Mouse (Mus musculus) erythroid progenitor cell, adult 5-6 weeks (primary cell): ENCODE results near the gene Nfyc. TPM values are rescaled to one million over a fixed set of nuclear protein-coding genes. Genes with fewer than 3 reads are reported as not detected.

Experiments
- ATAC-seq: replicated peaks from 2 replicates; pipeline ENCODE4 v1.8.0; 2016; ENCODE audit warnings: moderate number of reproducible peaks, mild to moderate bottlenecking, moderate TSS enrichment, inconsistent platforms; ENCODE audit not compliant: poor library complexity, low FRiP score, severe bottlenecking
- total RNA-seq, 2 experiments: library from RNA; stranded (forward) in 1 of 2; stranded (reverse) in 1 of 2; fragments of 150-400 nt in 1 of 2; fragments of 186-747, 209-891 nt in 1 of 2; gene quantifications; 2 replicates each; pipeline versions ENCODE4 v1.2.3 to v1.2.4; 2015 to 2017; ENCODE audit warnings: low replicate concordance in 2 of 2

The Nfyc gene
- total RNA-seq, 2 experiments from 2014 or later = 50.5 to 87.2 TPM

DNA sequence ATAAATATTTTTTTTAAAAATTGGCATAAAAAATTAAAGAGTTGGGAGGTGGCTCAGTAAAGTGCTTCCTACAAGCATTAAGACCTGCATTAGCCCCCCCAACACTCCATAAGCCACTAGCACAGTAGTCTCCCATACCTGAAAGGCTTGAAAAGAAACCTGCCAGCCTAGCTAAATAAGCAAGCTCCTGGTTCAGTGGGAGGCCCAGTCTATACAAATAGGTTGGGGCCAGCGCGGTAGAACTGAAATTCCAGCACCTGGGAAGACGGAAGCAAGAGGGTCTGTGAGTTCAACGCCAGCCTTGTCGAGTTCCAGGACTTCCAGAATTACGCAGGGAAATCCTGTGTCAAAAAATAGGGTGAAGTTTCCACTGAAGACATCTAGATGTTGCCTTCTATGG lies 5.0 kb downstream of the Nfyc start:
- no peak for ATAC-seq

DNA sequence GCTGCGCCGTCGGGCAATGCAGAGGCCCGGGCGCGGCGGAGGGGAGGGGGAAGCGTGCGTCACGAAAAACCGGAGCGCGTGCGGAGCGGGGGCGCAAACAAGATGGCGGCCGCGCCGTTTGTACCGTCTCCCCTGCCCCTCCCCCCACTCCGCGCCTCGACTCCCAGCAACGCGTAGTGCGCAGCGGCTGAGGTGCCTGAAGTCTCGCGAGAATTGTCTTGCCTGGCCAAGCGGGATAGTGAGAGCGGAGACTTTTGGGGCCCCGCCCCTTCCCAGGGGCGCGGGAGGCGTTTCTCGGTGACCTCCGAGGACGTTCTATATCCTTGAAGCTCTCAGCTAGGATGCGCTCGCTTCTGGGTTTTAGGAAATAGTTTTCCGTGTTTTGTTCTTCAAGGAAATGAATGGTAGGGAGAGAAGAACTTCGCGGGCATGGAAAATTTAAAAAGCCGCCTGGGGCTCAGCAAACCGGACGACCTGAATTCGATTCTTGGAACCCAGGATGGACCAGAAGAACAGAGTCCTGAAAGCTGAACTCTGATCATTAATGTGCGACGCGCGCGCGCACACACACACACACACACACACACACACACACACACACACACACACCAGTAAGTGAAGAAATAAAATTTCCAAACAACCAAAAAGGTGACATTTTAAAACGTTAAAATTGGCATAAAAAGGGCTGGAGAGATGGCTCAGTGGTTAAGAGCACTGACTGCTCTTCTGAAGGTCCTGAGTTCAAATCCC lies 5.6 kb downstream of the Nfyc start:
- peak; percentile 92 for ATAC-seq

DNA sequence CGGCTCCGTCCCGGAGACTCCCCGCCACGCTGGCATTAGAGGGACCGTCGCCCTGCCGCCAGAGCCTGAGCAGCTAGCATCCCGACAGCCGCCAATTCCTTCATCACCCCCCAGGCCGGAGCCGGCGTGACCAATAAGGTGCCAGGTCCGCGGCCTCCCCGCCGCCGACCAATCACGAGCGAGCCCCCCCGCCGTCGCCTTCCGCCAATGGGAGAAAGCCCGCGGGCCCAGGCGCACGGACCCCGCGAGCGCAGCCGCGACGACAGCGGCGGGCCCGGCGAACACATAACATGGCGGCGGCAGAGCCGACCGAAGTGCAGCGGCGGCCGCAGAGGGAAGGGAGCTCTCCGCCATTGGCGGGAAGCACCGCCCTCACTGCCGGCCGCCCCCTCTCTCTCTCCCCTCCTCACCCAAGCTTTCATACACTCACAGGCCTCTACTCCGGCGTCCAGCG lies 6.2 kb downstream of the Nfyc start:
- ATAC-seq = peak; percentile 92

DNA sequence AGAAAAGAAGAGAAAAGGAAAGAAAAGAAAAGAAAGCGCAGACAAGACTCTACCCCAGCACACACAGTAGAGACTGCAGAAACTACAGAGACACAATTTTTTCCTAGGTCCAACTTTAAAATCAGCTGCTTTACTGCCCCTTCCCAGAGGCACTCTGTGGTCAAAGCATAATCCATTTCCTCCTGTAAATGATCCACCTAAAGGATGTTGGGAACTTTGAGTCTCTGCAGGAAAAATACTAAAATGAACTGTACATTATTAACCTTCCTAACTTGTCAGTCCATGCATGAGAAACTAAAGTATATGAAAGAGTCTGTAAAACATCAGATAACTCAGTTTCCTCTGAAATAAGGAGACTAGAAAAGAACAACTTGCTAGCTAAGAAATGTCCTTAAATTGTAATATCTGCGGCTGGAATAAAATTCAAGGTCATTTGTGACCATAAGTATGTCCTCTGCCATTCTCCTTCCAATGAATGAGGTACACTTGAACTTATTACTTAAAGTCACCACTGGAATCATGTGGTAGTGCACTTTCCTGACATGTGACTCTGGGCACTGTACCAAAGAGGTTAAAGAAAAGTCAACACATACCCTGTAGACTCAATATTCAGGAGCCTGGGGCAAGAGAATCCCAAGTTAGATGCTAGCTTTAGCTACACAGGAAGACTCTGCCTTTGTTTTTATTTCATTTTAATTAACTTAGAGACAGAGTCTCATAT lies 9.0 kb downstream of the Nfyc start:
- no peak for ATAC-seq

DNA sequence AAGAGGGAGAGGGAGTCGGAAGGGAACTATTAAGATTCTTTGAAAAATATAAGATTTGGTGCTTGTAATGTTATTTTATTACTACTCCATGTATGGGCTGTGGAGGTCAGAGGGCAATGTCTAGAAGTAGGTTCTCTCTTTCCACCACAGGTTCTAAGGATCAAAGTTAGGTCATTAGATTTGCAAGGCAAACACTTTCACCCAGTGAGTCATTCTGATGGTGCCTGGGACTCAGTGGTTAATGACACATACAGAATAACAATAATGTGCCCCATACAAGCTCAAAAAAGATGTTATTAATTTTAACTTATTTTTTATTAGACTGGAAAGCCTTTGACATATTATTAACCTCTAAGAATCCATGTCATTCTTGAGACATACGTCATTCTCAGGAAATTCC lies 11.5 kb downstream of the Nfyc start:
- ATAC-seq = no peak

DNA sequence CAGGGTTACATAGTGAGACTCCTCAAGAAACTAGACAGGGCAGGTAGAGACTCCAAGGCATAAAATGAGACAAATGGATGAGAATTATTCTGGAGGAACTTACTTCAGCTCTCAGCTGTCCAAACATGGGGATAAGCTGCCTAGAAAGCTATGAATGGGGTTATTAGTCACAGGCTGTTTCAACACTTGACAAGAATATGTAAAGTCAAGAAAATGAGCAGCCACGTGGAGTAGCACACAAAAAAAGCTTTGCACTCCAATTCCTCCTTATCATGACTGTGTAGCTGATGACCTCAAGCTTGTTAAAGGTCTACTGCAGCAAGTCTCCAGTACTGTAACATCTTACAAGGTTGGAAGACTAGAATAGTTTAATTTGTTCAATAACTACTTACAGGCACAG lies 12.1 kb downstream of the Nfyc start:
- no peak for ATAC-seq

DNA sequence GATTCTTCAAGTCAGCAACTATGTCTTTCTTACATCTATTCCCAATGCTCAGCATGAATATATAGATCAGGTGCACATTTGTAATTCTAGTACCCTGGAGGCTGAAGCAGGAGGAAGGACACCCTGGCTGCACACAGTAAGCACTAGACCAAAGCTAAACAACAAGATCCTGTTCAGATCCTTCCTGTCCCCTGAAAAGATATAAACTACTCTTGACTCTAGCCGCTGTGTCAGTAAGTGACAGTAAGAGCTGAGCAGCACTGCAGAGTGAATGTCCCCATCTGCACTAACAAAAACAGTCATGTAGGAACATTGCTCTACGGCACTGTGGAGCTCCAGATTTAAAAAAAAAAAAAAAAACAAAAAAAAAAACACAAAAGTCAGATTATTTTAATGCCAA lies 13.4 kb downstream of the Nfyc start:
- no peak for ATAC-seq

DNA sequence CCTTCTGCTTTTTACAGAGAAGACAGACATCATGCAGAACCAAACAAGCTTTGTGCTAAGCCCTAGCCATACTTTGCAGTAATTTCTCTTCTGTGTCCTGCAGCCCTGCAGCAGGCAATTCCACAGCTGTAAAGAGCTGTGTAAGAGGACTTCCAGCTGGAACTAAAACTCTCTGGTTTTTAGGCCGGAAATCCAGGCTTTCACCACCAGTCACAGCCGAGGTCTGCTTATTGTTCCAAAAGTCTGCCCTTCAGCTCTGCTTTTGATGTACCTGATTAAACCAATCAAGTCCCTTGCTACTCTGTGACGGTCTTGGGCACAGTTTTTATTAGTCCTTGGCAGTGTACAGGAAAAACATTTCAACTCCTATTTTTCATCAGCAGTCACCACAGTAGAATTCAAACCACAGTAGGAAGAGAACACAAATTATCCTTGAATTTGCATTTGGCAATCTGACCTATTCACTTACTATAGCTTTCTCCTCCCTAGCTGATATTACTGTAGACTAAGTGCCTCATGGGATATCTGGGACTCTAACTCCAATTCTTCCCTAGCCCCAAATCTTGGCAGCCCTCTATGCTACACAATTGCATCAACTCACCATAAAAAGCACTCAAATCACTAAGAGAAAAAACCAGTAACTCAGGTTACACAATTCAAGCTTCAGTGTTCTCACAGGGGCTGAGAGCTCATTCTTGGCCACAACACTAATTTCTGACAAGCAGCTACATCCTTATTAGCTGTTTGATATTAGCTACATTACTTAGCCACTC lies 14.2 kb downstream of the Nfyc start:
- ATAC-seq = no peak

DNA sequence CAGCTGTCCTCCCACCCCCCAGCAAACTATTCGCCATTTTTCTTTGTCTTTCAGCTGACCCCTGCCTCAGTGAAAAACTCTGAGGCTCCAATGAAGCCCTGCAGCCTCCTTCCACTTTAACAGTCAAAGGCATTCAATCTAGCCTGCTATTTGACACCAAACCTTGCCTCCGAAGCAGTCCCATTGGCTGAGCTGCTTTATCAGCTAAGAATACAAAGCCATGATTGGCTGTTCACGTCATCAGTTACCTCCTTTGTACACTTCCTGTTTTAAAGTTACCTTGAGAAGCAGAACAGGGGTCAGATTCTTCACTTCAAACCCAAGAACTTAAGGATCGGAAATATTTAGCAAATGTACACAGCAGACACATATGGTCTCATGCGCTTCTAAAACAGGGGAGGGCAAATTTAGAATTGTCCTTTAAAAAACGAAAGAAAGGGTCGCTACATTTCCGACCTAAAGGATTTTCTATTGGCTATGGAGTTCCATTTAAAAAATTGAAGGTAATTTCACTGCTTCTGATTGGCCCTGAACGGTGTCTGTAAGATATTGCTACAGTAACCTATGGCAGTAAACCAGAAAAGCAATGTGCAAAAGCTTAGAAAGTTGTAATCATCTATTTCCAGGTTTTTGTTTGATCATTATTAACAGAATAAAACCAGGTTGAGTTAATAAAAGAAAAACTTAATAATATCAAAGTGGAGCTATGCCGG lies 15.6 kb downstream of the Nfyc start:
- peak; percentile 99 for ATAC-seq

DNA sequence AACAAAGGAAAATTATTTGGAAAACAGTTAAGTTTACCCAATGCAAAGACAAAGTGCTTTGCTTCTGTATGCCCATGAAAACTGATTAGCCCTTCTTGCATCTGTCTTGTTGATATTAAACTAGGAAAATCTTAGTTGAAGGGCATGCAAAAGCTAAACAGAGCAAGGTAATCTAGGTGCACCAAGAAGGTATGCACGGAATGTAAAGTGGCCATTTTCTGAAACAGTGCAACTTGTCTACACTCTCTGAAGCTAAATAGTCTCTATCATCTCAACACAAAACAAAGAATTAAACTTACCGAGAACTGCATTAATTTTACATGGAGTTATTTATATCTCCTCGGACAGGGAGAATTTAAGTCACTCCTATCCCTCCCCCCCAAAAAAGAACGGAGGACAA lies 16.2 kb downstream of the Nfyc start:
- ATAC-seq = 0 out of 2 replicates have a peak, but pooled peaks have one; percentile 5

DNA sequence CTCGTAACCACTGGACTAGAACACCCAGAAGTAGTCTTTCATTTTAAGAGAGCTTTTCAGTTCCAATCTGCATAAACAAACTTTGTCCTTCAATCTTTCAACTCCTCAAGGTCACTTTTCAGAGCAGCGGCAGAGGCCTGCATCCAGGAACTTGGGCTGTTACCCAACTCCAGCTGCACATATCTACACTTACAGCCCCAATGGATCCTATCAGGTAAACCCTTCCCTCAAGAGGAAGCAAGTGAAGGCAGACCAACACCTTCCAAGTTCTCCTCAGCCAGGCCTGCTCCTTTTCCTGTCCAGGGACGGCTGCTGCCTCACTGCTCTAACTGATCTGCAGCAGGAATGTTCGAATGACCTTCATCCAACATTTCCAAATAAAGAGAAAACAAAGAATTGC lies 17.2 kb downstream of the Nfyc start:
- no peak for ATAC-seq

DNA sequence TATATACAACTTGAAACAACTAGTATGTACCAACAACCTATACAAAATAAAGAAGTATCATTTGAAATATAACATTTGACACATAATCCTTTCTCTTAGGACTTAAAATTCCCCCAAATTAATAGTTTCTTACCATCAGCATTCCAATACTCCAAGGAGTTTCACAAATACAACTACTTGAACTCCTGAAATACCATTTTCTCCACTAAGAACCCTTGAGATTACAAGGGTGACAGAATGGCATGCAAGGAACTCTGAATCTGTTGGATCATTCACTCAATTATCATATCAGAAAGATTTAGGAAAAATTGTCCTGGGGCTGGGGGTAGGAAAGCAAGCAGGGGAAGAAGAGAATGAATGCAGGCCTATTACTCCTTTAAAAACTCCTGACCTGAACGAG lies 17.6 kb downstream of the Nfyc start:
- no peak for ATAC-seq

DNA sequence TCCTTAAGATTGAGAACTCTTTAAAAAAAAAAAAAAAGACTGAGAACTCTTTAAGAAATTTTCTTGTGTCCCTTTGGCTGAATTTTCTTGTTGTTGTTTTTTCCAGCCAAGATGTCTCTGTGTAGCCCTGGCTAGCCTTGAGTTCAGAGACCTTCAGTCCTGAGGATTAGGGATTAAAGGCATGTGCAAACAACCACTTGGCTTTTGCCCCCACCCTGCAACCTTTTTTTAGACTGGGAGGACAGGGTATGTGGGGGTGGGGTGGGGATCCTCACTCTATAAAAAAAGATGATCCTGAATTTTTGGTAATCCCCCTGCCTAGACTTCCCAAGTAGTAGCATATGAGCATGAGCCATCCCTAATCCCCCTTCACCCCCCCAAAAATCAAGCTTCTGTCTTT lies 25.6 kb downstream of the Nfyc start:
- no peak for ATAC-seq

DNA sequence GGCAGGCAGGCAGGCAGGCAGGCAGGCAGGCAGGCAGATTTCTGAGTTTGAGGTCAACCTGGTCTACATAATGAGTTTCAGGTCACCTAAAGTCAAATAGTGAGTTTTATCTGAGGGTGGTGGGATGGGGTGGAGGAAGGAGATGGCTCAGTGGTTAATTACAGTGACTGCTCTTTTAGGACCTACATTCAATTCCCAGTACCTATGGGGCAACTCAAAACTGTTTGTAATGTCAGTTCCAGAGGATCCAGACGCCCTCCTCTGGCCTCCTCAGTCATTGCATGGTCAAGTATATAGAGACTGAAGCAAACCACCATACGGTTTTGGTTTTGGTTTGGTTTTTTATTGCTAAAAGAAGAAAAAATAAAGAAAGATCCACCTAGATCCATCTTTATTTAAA lies 29.9 kb downstream of the Nfyc start:
- ATAC-seq = peak; percentile 70; the same call in 1 of the 2 replicates

DNA sequence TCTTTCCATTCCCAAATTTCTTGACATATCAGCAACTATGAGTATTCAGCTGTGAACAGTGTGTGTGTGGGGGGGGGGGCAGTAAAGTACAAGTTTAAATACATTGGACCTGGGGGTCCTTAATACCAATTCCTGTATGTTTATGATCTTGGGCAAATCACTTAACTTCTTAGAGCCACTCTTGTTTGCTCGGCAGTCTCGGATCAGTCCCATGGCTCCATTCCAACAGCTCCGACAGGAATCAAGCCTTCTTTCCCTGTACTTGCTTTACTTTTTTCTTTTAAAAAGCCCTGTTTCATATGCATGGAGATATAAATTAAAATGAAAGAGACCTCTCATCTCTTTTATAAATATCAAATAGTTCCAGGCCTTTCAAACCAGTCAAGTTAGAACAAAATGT lies 30.7 kb downstream of the Nfyc start:
- no peak for ATAC-seq

DNA sequence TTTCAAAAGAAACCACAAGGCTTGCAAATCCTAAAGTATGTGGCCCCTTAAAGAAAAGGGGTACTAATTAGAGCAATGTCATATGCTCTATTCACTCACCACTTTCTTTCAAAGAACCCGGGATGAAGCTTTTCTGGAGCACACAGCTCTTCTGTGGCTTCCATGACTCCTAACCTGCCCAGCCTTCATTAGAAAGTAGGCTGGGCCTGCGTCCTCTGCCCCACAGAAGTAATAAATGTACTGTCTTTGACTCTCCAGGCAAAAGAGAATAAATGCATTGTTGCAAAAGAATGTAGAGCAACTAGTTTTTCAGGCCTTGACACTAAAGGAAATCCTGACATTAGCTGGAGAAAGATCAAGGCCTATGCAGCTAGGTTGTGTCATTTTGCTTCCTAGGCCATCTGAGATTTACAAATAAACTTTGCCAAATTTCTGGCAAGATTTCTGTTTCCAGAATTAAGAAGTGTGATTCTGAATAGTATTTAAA lies 31.6 kb downstream of the Nfyc start:
- no peak for ATAC-seq

DNA sequence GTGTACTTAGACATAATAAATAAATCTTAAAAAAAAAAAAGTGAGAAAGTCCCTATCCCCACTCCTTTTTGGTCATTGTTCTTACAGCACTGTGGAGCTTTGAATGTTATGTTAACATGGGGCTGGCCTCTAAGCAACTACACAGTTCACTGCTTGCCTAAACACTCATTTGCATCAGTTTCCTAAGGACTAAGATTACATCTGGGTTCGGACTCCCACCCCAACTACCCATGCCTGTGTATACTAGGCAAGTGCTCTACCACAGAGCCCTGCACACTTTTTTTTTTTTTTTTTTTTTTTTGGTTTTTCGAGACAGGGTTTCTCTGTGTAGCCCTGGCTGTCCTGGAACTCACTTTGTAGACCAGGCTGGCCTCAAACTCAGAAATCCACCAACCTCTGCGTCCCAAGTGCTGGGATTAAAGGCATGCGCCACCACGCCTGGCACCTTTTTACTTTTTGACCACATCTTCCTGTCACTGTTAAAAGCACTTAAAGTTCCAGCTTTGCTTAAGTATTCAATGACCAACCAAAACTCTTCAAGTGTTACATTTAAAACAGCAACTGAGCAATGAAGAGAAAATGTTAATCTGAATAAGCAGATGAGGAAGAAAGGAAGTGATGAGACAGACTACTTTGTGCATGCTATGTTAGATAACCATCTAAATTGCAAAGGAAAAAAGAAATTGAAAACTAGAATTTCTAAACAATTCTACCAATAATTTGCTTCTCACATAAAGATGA lies 33.2 kb downstream of the Nfyc start:
- no peak for ATAC-seq

DNA sequence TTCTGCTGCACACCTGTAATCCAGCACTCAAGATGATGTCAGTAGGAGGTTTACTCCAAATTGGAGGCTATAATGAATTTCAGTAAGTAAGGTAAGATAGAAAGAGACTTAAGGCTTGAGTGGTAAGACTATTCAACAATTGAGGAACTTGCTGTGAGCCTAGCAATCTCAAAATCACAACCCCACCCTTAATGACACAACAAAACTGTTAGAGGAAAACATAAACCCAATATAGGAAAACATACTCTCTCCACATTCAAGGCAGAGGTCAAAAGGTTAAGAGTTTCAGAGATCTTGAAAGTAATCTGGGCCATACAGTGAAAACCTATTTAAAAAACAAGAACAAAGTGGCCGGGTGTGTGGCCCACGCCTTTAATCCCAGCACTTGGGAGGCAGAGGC lies 34.7 kb downstream of the Nfyc start:
- no peak for ATAC-seq

DNA sequence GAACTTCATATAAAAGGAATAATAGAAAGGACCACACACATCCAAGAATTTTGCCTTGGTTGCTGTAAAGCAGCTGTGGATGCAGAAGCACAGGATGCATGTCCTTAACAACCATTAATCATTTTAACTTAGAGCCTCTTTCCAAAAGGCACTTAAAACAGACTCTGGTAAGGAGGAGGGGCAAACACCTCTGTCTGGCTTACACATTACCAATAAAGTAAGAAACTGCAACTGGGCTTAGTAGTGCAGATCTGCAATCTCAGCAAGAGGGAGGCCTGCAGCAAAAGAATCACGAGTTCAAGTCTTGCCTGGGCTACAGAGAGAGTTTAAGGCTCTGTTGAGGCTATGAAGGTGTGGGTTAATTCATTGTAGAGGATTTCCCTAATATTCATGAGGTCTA lies 35.7 kb downstream of the Nfyc start:
- no peak for ATAC-seq
